Mouse (Mus musculus): ENCODE measurements around the gene Astn2.

The Astn2 gene

GRCm38 (mm10) chr4:65838781-65839180, 565.6 kb downstream of the Astn2 start:
- DNase-seq (ENCODE audit: low spot score): no peak

DNA sequence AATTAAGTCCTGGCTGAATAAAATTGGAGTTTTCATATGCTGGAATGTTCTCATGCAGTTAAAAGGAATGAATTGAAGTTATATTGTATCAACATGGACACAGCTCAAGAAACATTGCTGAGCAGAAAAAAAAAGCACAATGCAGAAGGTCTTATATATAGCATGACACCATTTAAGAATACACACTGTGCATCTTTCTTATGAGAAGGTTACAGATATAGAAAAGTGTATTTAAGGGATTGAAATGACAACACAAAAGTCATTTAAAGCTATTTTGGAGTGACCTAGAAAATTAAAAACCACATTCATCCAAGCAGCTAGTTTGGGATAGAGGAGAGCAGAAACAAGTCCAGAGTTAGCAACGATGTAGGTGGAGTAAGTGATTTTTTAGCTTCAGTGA, 571.4 kb downstream of the Astn2 start:
- no peak for DNase-seq (ENCODE audit: low spot score)

DNA sequence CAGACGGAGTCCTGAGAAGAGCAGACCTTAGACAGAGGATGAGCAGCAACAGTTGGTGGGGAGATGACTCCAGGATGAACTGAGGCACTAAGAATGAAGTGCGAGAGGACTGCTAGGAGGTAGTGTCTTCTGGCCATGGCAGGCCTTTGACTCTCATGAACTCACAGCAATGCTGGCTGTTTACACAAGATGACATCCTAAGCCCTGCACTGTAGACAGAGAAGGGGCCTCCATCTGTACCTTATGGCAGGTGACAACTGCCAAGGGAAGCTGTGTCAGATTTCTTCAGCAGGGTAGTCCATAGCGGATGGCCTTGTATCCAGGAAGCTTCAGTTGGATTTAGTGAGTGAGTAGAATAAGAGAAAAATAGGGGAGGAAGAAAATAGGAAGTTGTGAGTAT, 572.5 kb downstream of the Astn2 start:
- DNase-seq (ENCODE audit: low spot score): no peak

DNA sequence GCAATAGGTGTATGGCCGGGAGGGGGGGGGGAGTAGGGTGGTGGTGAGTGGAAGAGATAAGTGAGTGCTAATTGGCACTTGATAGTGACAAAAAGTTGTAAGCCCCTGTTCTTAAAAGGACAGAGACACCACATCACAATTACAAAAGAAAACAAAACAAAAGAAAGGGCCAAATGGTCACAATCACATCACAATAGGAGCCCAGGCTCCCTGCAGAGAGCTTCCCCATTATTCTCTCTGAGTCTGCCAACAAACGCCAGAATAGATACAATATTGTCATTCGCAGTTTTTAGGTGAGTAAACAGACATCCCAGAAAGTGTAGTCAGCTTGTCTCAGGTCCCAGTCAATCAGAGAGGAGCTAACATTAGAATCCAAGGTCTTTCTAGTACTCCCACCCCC, 573.9 kb downstream of the Astn2 start:
- no peak for DNase-seq (ENCODE audit: low spot score)

DNA sequence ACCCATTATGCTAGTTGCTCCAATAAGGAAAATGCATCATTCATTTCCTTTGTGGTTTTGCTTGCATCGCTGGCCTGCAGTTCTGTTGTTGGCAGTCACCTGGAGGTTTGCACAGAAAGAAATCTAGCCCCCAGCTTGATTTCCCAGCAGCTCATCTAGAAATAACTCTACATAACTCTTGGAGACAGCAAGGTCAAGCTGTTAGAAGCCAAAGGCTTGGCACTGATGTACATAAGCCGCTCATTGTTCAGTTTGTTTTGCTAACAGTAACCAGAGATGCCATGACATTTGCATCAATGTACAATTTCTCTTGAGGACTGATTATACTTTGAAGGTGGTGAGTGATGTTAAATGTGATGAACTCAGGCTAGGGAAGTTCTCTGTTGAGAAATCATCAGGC, 583.3 kb downstream of the Astn2 start:
- DNase-seq (ENCODE audit: low spot score): no peak

- no peak for DNase-seq (ENCODE audit: low spot score)
These were observed 584.2 kb downstream of the Astn2 start for GRCm38 (mm10) chr4:65820236-65820635.

- no peak for DNase-seq (ENCODE audit: low spot score)
These were observed 584.6 kb downstream of the Astn2 start for GRCm38 (mm10) chr4:65819835-65820234.

- DNase-seq (ENCODE audit: low spot score): no peak
These were observed 590.3 kb downstream of the Astn2 start for GRCm38 (mm10) chr4:65814176-65814535.

GRCm38 (mm10) chr4:65813500-65814175, 590.8 kb downstream of the Astn2 start:
- no peak for DNase-seq (ENCODE audit: low spot score)

GRCm38 (mm10) chr4:65807341-65807740, 597.1 kb downstream of the Astn2 start:
- no peak for DNase-seq (ENCODE audit: low spot score)

DNA sequence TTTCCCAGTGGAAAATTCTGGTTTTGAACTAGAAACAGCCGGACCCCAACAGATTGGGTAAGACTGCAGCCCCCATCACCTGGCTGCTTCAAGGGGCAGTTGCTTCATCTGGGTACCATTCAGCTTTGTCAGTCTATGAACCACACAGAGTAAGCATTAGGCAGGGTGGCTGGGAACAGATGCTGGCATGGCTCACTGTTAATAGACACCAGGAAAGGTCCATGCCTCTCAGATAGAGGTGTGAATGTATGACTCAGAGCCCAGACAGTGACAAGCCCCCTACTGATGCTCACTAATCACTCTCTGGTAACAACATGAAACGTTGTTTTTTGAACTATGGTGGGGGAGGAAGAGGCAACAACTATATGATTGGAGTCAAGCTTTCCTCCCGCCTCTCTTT, 603.2 kb downstream of the Astn2 start:
- DNase-seq (ENCODE audit: low spot score): no peak

DNA sequence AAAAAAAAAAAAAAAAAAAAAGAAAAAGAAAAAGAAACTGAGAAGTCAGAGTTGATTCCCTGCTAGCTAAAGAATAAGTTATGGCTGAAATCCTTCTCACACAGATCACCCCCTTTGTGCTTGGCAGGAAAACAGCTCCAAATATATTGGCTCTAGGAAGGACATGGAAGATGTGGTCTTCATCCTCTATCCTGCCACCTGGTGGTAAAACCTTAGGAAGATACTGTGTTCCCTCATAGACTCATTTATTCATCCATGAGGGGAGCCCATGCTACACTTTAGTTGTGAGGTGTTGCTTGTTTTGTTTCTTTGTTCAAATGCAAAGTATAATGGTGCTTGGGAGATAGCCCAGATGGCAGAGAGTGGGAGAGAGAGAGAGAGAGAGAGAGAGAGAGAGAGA, 613.4 kb downstream of the Astn2 start:
- no peak for DNase-seq (ENCODE audit: low spot score)

- no peak for DNase-seq (ENCODE audit: low spot score)
These were observed 630.9 kb downstream of the Astn2 start for GRCm38 (mm10) chr4:65773368-65774010.

- no peak for DNase-seq (ENCODE audit: low spot score)
These were observed 633.5 kb downstream of the Astn2 start for GRCm38 (mm10) chr4:65770952-65771351.

- no peak for DNase-seq (ENCODE audit: low spot score)
These were observed 636.5 kb downstream of the Astn2 start for GRCm38 (mm10) chr4:65767919-65768318.

- no peak for DNase-seq (ENCODE audit: low spot score)
These were observed 637.0 kb downstream of the Astn2 start for GRCm38 (mm10) chr4:65767431-65767830.

DNA sequence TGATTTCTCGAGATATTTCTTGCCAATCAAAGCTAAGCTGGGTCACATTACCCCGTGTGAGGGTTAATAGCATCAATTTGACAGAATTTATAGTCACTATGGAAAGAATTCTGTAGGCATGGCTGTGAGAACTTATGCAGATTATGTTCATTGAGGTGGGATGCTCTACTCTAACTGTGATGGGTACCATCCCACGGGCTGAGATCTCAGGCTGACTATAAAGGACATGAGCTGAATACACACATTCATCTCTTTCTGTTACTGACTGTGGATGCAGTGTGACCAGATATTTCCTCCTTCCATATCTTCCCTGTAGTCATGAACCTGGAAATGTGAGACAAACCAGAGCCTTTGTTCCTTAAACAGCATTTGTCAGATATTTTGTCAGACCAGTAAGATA, 639.1 kb downstream of the Astn2 start:
- no peak for DNase-seq (ENCODE audit: low spot score)

GRCm38 (mm10) chr4:65764275-65764674, 640.1 kb downstream of the Astn2 start:
- DNase-seq (ENCODE audit: low spot score): no peak

GRCm38 (mm10) chr4:65763823-65764222, 640.6 kb downstream of the Astn2 start:
- DNase-seq (ENCODE audit: low spot score): no peak

- no peak for DNase-seq (ENCODE audit: low spot score)
These were observed 642.3 kb downstream of the Astn2 start for GRCm38 (mm10) chr4:65762116-65762515.

DNA sequence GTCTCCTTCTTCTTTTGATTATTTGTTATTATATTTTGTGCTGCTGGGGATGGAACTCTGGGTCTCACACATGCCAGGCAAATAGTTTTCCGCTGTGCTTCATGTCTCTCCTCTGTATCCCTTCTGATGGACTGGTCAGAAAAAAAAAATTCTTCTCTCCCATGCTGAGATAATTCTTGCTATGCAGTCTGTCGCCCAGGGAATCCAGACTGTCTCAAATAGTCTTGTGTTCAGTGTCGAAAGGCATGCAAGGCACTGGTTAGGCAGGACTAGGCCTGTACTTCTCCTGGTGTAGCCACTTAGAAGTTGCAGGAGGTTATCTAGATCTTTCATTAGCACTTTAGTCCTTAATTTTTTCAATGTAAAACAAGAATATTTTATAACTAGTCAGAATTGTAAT, 642.8 kb downstream of the Astn2 start:
- no peak for DNase-seq (ENCODE audit: low spot score)

- DNase-seq (ENCODE audit: low spot score): no peak
These were observed 645.6 kb downstream of the Astn2 start for GRCm38 (mm10) chr4:65758875-65759201.

GRCm38 (mm10) chr4:65758174-65758874, 646.1 kb downstream of the Astn2 start:
- no peak for DNase-seq (ENCODE audit: low spot score)

DNA sequence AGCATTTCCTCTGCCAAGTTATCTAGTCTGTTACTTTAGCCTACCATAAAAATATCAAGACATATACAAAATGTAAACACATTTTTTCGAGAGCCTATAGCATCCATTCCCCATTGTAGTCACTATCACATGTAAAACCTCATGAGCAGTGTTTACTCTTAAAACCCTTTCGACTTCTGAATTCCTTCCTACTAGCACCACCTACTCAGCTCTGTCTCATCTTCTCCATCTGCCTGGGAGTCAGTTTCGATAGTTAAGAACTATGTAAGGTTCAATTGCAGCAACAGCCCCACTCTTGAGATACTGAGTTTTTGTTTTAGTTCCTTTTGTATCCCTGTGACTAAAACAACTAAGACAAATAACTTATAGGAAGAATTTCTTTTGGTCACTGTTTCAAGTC, 651.5 kb downstream of the Astn2 start:
- DNase-seq (ENCODE audit: low spot score): no peak
